Mouse (Mus musculus) stomach, embryonic 15.5 days (tissue): Measurements from ENCODE around the gene Clic1. TPM values are rescaled to one million over a fixed set of nuclear protein-coding genes. Genes with fewer than 3 reads are reported as not detected.

ENCODE experiments used
- ATAC-seq: fragments of 200-750 bp; cut with Nextera tagmentation; 2 replicates; pipeline ENCODE4 v1.8.0; 2017; ENCODE audit warnings: low read depth, moderate number of reproducible peaks, moderate TSS enrichment; ENCODE audit not compliant: insufficient read depth, low FRiP score
- H3K27ac ChIP-seq: fragments of 300-500 bp; sonication (generic); 2 replicates; pipeline ENCODE4 v1.5.1; 2015; ENCODE audit warnings: mild to moderate bottlenecking, inconsistent platforms
- H3K27me3 ChIP-seq: fragments of 300-500 bp; sonication (generic); replicated peaks from 2 replicates; pipeline ENCODE4 v1.6.1; 2015; ENCODE audit warnings: inconsistent platforms
- H3K36me3 ChIP-seq: fragments of 300-500 bp; sonication (generic); 2 replicates; pipeline ENCODE4 v1.6.1; 2015; ENCODE audit warnings: inconsistent platforms
- H3K4me1 ChIP-seq: fragments of 300-500 bp; sonication (generic); 2 replicates; pipeline ENCODE4 v1.6.1; 2015; ENCODE audit warnings: inconsistent platforms
- H3K4me2 ChIP-seq: fragments of 300-500 bp; sonication (generic); 2 replicates; pipeline ENCODE4 v1.6.1; 2015; ENCODE audit warnings: mild to moderate bottlenecking, inconsistent platforms
- H3K4me3 ChIP-seq: fragments of 300-500 bp; sonication (generic); replicated peaks from 2 replicates; pipeline ENCODE4 v1.5.1; 2015; ENCODE audit warnings: inconsistent platforms
- H3K9ac ChIP-seq: fragments of 300-500 bp; sonication (generic); 2 replicates; pipeline ENCODE4 v1.6.1; 2015; ENCODE audit warnings: inconsistent platforms
- H3K9me3 ChIP-seq: fragments of 300-500 bp; sonication (generic); 2 replicates; pipeline ENCODE4 v1.6.1; 2016; ENCODE audit warnings: inconsistent platforms
- WGBS: fragments of 180-500 bp; shearing (Covaris S2); methylation state at CpG from one replicate; pipeline ENCODE4 v1.1.7; 2015; 5-methylcytosine and 5-hydroxymethylcytosine counted together
- polyA plus RNA-seq: library from polyadenylated mRNA; unstranded; fragments of >200 nt; fragmentation: Nextera tagmentation; extraction: Ambion mirVana; gene quantifications from 2 replicates; pipeline ENCODE4 v1.2.1, GENCODE M21; 2015

The Clic1 gene
- polyA plus RNA-seq, 1 experiment from 2014 or later = 363 TPM

DNA sequence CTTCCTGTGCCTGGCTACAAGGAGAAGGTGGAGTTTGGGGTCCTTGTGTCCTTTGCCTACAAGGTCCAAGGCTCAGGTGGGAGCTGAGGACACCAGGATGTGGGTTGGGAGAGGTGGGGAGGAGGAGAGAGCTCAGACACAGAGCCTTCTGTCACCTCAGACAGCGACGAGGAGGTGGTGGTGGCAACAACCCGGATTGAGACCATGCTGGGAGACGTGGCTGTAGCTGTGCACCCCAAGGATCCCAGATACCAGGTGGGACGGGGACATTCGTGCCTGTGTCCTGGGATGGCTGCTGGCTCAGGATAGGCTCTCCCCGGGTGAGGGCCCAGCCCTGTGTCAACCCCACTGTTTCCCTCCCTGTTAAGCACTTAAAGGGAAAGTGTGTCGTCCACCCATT, 38.3 kb upstream of the Clic1 start:
- H3K4me3 ChIP-seq = no peak overlapping the region
- H3K9ac ChIP-seq = no peak overlapping the region
- no peaks in the 10 kb centered on the region for H3K27me3 ChIP-seq
- no peak overlapping the region for H3K27ac ChIP-seq
- ATAC-seq = no peak
- no peaks in the 10 kb centered on the region for H3K9me3 ChIP-seq
- H3K36me3 ChIP-seq = peaks cover 86% of the 10 kb centered on the region
- 91% methylated on average over 8 of the region's 8 CpGs for WGBS
- peaks cover 8% of the 10 kb centered on the region; the same call in 1 of the 2 replicates for H3K4me1 ChIP-seq
- H3K4me2 ChIP-seq = no peak overlapping the region

DNA sequence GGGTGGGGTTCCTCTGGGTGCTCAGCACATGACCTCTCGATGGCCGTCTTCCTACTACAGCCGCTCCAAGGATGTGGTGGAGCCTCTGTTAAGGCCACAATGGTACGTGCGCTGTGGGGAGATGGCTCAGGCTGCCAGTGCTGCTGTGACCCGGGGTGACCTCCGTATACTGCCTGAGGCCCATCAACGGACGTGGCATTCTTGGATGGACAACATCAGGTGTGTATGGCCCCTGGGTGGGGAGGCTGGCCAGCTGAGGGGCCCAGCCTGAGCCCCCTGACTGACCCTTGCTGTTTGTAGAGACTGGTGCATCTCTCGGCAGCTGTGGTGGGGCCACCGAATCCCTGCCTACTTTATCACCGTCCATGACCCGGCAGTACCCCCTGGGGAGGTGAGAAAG, 37.3 kb upstream of the Clic1 start:
- Histone ChIP-seq H3K9ac (no peak overlapping the region), H3K4me3 (no peak overlapping the region), H3K4me1 (peaks cover 14% of the 10 kb centered on the region; the same call in 1 of the 2 replicates), H3K9me3 (no peaks in the 10 kb centered on the region), H3K36me3 (peaks cover 81% of the 10 kb centered on the region), H3K27ac (no peak overlapping the region), H3K4me2 (no peak overlapping the region), H3K27me3 (no peaks in the 10 kb centered on the region)
- 86% methylated on average over 13 of the region's 13 CpGs for WGBS
- no peak for ATAC-seq

DNA sequence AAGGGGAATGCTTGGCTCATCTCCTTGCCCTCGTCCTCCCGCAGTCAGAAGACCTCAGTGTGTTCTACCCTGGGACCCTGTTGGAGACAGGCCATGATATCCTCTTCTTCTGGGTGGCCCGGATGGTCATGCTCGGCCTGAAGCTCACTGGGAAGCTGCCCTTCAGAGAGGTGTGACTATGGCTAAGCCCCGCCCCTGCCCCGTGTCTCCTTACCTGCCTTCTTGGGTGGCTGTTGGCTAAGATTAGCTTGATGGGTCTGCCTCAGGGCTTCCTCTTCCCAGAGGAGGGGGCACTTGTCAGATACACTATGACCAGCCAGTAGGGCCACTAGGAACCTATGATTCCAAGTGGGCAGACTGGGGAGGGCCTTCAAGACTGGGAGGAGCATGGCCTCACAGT, 36.5 kb upstream of the Clic1 start:
- H3K4me3 ChIP-seq = no peak overlapping the region
- WGBS = 74% methylated on average over 6 of the region's 6 CpGs
- no peak; the same call in 1 of the 2 replicates for ATAC-seq
- no peak overlapping the region for H3K9ac ChIP-seq
- no peak overlapping the region for H3K27ac ChIP-seq
- H3K27me3 ChIP-seq = no peaks in the 10 kb centered on the region
- peaks cover 20% of the 10 kb centered on the region; the same call in 1 of the 2 replicates for H3K4me1 ChIP-seq
- H3K9me3 ChIP-seq = no peaks in the 10 kb centered on the region
- H3K36me3 ChIP-seq = peaks cover 75% of the 10 kb centered on the region
- H3K4me2 ChIP-seq = no peak overlapping the region

DNA sequence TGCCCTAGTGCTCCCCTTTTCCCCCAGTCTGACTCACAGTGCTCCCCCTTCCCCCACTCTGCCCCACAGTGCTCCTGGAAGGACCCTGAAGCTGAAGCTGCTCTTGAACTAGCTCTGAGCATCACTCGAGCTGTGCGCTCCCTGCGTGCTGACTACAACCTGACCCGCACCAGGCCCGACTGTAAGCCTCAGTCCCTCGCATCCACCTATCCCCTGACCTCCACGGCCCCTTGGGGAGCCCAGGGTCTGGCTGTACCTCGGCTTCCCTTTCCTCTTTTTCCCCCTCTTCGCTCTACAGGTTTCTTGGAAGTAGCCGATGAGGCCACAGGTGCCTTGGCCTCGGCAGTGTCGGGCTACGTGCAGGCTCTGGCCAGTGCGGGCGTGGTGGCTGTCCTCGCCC, 34.5 kb upstream of the Clic1 start:
- Histone ChIP-seq H3K27ac (no peak overlapping the region), H3K9ac (no peak overlapping the region), H3K4me1 (peaks cover 21% of the 10 kb centered on the region; the same call in 1 of the 2 replicates), H3K4me2 (no peak overlapping the region), H3K9me3 (no peaks in the 10 kb centered on the region), H3K27me3 (no peaks in the 10 kb centered on the region), H3K36me3 (peaks cover 55% of the 10 kb centered on the region), H3K4me3 (no peak overlapping the region)
- 92% methylated on average over 16 of the region's 16 CpGs for WGBS
- ATAC-seq = no peak

DNA sequence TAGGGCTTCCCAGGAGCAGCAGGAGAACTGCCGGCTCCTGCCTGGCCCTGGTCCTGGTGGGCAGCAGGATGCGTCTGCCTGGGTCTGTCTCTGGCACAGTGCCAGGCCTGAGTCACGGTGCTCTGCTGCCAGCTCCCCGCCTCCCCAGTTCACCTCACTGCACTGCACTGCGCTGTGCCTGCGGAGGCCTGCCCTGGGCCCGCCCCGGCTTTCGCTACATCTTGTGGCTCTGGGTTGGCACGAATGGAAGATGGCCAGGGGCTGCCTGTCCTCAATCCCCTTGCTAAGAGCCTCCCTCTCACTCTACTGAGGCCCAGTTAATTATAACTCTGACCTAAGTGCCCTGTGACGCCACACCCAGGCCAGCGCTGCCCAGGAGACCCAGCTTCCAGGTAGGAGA, 33.4 kb upstream of the Clic1 start, which contains the start of gene Vwa7:
Vwa7 (plus strand) TSS at position 204 of the 400 bp plus-strand sequence.
- peaks cover 29% of the 10 kb centered on the region for H3K4me1 ChIP-seq
- no peaks in the 10 kb centered on the region for H3K27me3 ChIP-seq
- peak within 1 kb of the TSS; percentile 28; the same call in 1 of the 2 replicates for H3K27ac ChIP-seq
- WGBS = 56% methylated on average over 12 of the region's 12 CpGs
- H3K9me3 ChIP-seq = no peaks in the 10 kb centered on the region
- no peak within 1 kb of the TSS for H3K9ac ChIP-seq
- H3K4me2 ChIP-seq = no peak within 1 kb of the TSS
- no peak within 1 kb of the TSS for H3K4me3 ChIP-seq
- peak; percentile 33; the same call in 1 of the 2 replicates for ATAC-seq
- H3K36me3 ChIP-seq = peaks cover 44% of the 10 kb centered on the region

DNA sequence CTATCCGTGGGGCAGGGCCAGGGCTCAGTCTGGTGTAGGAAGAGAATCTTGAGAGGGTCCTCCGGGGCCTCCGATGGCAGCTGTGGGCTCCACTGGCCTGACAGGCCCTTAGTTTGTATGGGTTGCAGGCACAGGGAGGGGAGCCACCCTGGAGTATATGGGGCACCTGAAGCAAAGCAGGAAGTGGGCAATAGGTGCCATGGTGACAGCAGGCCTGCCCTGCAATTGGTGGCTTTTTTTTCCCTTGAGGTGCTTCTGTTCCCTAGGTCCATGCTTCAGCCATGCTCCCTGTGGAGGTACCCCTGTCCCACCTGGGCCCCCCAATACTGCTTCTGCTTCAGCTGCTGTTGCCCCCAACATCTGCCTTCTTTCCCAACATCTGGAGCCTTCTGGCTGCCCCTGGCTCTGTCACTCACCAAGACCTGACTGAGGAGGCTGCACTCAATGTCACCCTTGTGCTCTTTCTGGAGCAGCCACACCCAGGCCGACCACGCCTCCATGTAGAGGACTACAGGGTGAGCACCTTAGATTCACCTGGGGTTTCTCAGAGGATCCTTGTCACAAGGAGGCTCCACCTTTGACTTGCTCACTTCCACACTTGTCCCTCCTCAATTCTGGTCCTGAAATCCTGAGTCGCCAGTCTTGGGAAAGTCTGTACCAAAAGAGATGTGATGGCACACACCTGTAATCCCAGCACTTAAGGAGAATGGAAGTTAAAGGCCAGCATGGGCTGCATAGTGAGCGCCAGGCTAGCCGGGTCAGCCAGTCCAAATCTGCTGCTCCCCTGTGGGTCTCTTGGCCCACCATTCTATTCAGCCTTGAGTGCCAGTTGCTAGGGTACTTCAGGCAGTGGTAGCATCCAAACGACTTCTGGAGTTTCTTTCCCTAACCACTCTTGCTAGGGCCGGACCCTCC, 32.7 kb upstream of the Clic1 start:
- peak overlapping the region; percentile 28; the same call in 1 of the 2 replicates for H3K27ac ChIP-seq
- peaks cover 38% of the 10 kb centered on the region for H3K36me3 ChIP-seq
- H3K9me3 ChIP-seq = no peaks in the 10 kb centered on the region
- no peaks in the 10 kb centered on the region for H3K27me3 ChIP-seq
- no peak overlapping the region for H3K4me3 ChIP-seq
- H3K9ac ChIP-seq = no peak overlapping the region
- ATAC-seq = no peak
- WGBS = 74% methylated on average over 10 of the region's 10 CpGs
- H3K4me1 ChIP-seq = peaks cover 32% of the 10 kb centered on the region
- H3K4me2 ChIP-seq = no peak overlapping the region

DNA sequence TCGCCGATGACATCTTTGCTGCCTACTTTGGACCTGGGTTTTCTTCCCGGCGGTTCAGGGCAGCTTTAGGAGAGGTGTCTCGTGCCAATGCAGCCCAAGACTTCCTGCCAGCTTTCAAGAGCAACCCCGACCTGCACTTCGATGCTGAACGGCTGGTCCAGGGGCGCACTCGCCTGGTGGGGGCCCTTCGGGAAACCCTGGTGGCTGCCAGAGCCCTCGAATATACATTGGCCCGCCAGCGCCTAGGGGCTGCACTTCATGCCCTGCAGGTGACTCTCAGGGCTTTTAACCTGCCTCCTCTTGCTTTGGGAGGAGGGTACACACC, 32.1 kb upstream of the Clic1 start:
- ATAC-seq = no peak
- H3K4me2 ChIP-seq = no peak overlapping the region
- H3K4me3 ChIP-seq = no peak overlapping the region
- H3K36me3 ChIP-seq = peaks cover 32% of the 10 kb centered on the region
- H3K4me1 ChIP-seq = peaks cover 32% of the 10 kb centered on the region
- H3K27me3 ChIP-seq = no peaks in the 10 kb centered on the region
- 72% methylated on average over 14 of the region's 14 CpGs for WGBS
- H3K27ac ChIP-seq = no peak overlapping the region
- no peaks in the 10 kb centered on the region for H3K9me3 ChIP-seq
- no peak overlapping the region for H3K9ac ChIP-seq

DNA sequence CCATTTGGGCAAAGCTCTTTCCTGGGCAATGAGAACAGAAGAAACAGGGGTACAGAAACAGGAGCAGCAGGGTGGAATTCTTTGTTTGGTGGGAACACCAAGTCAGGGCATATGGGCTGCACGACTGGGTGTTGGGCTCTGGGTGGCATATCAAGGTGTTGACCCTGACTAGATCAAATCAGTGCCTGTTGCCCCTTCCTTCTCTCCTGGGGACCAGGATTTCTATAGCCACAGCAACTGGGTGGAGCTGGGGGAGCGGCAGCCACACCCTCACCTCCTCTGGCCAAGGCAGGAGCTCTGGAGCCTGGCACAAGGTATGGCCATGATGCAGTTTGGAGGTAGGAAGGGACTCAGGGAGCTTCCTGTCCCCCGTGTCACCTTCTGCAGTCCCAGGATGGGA, 31.6 kb upstream of the Clic1 start:
- Histone ChIP-seq H3K9ac (no peak overlapping the region), H3K36me3 (peaks cover 27% of the 10 kb centered on the region), H3K27me3 (no peaks in the 10 kb centered on the region), H3K9me3 (no peaks in the 10 kb centered on the region), H3K27ac (no peak overlapping the region), H3K4me1 (peaks cover 32% of the 10 kb centered on the region), H3K4me2 (no peak overlapping the region), H3K4me3 (no peak overlapping the region)
- no peak for ATAC-seq
- 69% methylated on average over 3 of the region's 3 CpGs for WGBS

DNA sequence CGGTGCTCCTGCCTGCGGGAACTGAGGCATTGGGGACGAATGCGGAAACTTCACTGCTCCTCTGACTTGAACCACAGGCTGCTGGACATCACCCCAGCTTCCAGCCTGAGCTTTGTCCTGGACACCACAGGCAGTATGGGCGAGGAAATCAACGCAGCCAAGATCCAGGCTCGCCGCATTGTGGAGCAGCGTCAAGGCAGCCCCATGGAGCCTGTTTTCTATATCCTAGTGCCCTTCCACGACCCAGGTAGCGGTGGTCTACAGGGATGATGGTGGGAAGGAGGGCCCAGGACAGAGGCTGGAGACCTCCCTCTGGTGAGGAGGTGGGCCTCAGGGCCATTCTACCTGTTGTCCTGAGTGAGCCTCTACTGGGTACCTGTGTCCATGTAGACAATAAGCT, 29.9 kb upstream of the Clic1 start:
- H3K4me1 ChIP-seq = peaks cover 42% of the 10 kb centered on the region
- ATAC-seq = no peak
- H3K4me2 ChIP-seq = no peak overlapping the region
- no peak overlapping the region for H3K9ac ChIP-seq
- H3K36me3 ChIP-seq = peaks cover 10% of the 10 kb centered on the region
- no peak overlapping the region for H3K27ac ChIP-seq
- H3K9me3 ChIP-seq = no peaks in the 10 kb centered on the region
- WGBS = 82% methylated on average over 11 of the region's 11 CpGs
- H3K4me3 ChIP-seq = no peak overlapping the region
- H3K27me3 ChIP-seq = no peaks in the 10 kb centered on the region

DNA sequence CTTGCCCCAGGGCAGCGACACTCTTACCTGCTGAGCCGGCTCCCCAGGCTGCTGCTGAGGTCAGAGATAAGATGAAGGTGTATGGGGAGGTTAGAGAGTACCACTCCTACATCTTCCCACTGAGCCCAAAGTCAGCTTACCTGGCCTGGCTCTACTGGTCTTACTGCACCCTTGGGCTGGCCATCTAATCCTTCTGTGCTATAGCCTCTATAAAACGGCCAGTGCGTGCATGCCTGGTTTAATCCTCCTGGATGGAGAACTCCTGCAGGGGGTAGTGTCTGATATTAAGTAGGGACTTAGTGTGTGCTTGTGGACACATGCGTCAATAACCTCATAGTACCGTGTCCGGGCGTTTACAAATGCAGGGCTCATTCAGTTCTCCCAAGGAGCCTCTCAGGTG, 29.2 kb upstream of the Clic1 start:
- Histone ChIP-seq H3K4me1 (peaks cover 42% of the 10 kb centered on the region), H3K36me3 (peaks cover 6% of the 10 kb centered on the region; the same call in 1 of the 2 replicates), H3K4me3 (no peak overlapping the region), H3K9me3 (no peaks in the 10 kb centered on the region), H3K9ac (no peak overlapping the region), H3K27me3 (no peaks in the 10 kb centered on the region), H3K27ac (no peak overlapping the region), H3K4me2 (no peak overlapping the region)
- 83% methylated on average over 8 of the region's 8 CpGs for WGBS
- no peak for ATAC-seq

DNA sequence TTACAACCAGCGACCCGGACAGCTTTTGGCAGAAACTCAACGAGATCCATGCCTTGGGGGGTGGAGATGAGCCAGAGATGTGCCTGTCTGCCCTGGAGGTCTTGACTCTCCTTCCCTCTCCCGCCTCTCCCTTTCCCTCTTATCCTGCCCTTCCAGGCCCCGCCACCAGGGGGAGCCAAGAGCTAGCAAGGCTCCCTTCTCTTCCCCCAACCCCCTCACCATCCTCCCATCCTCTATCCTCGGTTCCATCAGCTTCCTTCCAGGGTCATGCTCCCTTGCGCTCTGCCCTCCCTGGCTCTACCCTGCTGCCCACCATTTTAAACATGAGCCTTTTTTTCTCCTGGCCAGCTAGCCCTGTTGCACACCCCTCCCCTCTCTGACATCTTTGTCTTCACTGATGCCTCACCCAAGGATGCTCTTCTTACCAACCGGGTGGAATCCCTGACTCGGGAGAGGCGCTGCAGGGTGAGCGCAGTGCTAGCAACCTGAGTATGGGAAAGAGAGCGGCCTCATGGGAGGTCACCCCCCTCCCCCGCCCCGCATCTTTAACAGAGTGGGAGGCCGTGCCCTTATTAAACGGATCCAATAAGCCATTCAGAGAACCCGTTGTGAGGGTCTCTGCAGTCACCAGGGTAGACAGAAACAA, 28.5 kb upstream of the Clic1 start:
- H3K4me3 ChIP-seq = 0 out of 2 replicates have a peak overlapping the region, but pooled peaks have one; percentile 1

More for the DNA sequence above, 28.5 kb upstream of the Clic1 start:
- H3K9ac ChIP-seq = no peak overlapping the region
- peak; percentile 32; the same call in 1 of the 2 replicates for ATAC-seq
- no peaks in the 10 kb centered on the region for H3K9me3 ChIP-seq
- H3K27me3 ChIP-seq = no peaks in the 10 kb centered on the region
- 0 out of 2 replicates have a peak overlapping the region, but pooled peaks have one; percentile 5 for H3K27ac ChIP-seq
- H3K4me1 ChIP-seq = peaks cover 41% of the 10 kb centered on the region
- peak overlapping the region; percentile 38 for H3K4me2 ChIP-seq
- WGBS = 12% methylated on average over 17 of the region's 17 CpGs
- H3K36me3 ChIP-seq = no peaks in the 10 kb centered on the region
